Mouse (Mus musculus): ENCODE measurements at regions not wholly inside any gene's neighbourhood (a gene's known extent, or its start where the extent isn't known, plus 50 kb on each side); places are given as distances from the start of the nearest gene placed in this dataset.

- Histone ChIP-seq H3K4me1 (ENCODE audit: control insufficient read depth, insufficient read depth, low read length) (peaks cover under 1% of the 10 kb centered on the region; the same call in 1 of the 2 replicates), H3K4me2 (replicated peaks; ENCODE audit: low read depth, low read length, severe bottlenecking) (no peak overlapping the region), H3K27ac (replicated peaks; ENCODE audit: low read depth, low read length) (no peak overlapping the region), H3K27me3 (ENCODE audit: control insufficient read depth, insufficient read depth, low read length) (no peaks in the 10 kb centered on the region), H3K9me3 (ENCODE audit: control insufficient read depth, low read length) (no peaks in the 10 kb centered on the region), H3K36me3 (ENCODE audit: control insufficient read depth, insufficient read depth, low read length) (no peaks in the 10 kb centered on the region), H3K9ac (ENCODE audit: low read depth, low read length, severe bottlenecking) (no peak overlapping the region), H3K4me3 (replicated peaks; ENCODE audit: low read length) (no peak overlapping the region)
- no peak for TF ChIP-seq POLR2A (IDR thresholded peaks at IDR 0.05; ENCODE audit: borderline replicate concordance, extremely low read depth, insufficient read depth, insufficient read length)
- DNase-seq (ENCODE audit: low spot score) = no peak
- 89% methylated on average over 2 of the region's 2 CpGs for WGBS
- no peak for ATAC-seq (ENCODE audit: low FRiP score, low read depth)
Observed at GRCm38 (mm10) chr8:64323985-64324384, 117.9 kb upstream of the Tll1 start.

- H3K9me3 ChIP-seq (ENCODE audit: control insufficient read depth, low read length) = no peaks in the 10 kb centered on the region
- WGBS = 84% methylated on average over 4 of the region's 4 CpGs
Observed at GRCm38 (mm10) chr8:64320343-64320742, 114.3 kb upstream of the Tll1 start.

GRCm38 (mm10) chr8:64319220-64319820 is 113.2 kb upstream of the Tll1 start:
- ATAC-seq (ENCODE audit: low FRiP score, low read depth) (no peak), DNase-seq (ENCODE audit: low spot score) (no peak)
- Histone ChIP-seq H3K4me2 (replicated peaks; ENCODE audit: low read depth, low read length, severe bottlenecking) (no peak overlapping the region), H3K4me1 (ENCODE audit: control insufficient read depth, insufficient read depth, low read length) (peaks cover 8% of the 10 kb centered on the region), H3K27me3 (ENCODE audit: control insufficient read depth, insufficient read depth, low read length) (no peaks in the 10 kb centered on the region), H3K36me3 (ENCODE audit: control insufficient read depth, insufficient read depth, low read length) (no peaks in the 10 kb centered on the region), H3K9ac (ENCODE audit: low read depth, low read length, severe bottlenecking) (no peak overlapping the region), H3K9me3 (ENCODE audit: control insufficient read depth, low read length) (no peaks in the 10 kb centered on the region), H3K27ac (replicated peaks; ENCODE audit: low read depth, low read length) (no peak overlapping the region), H3K4me3 (replicated peaks; ENCODE audit: low read length) (no peak overlapping the region)
- no peak for TF ChIP-seq POLR2A (IDR thresholded peaks at IDR 0.05; ENCODE audit: borderline replicate concordance, extremely low read depth, insufficient read depth, insufficient read length)
- WGBS = 47% methylated on average over 6 of the region's 6 CpGs

More at GRCm38 (mm10) chr8:64320343-64320742, 114.3 kb upstream of the Tll1 start:
- Histone ChIP-seq H3K27me3 (ENCODE audit: control insufficient read depth, insufficient read depth, low read length) (no peaks in the 10 kb centered on the region), H3K27ac (replicated peaks; ENCODE audit: low read depth, low read length) (no peak overlapping the region), H3K4me2 (replicated peaks; ENCODE audit: low read depth, low read length, severe bottlenecking) (no peak overlapping the region), H3K36me3 (ENCODE audit: control insufficient read depth, insufficient read depth, low read length) (no peaks in the 10 kb centered on the region), H3K9ac (ENCODE audit: low read depth, low read length, severe bottlenecking) (no peak overlapping the region), H3K4me1 (ENCODE audit: control insufficient read depth, insufficient read depth, low read length) (peaks cover 8% of the 10 kb centered on the region), H3K4me3 (replicated peaks; ENCODE audit: low read length) (no peak overlapping the region)
- ATAC-seq (ENCODE audit: low FRiP score, low read depth) (no peak), DNase-seq (ENCODE audit: low spot score) (no peak)
- no peak for TF ChIP-seq POLR2A (IDR thresholded peaks at IDR 0.05; ENCODE audit: borderline replicate concordance, extremely low read depth, insufficient read depth, insufficient read length)

- DNase-seq (ENCODE audit: low spot score) (peak; percentile 17), ATAC-seq (ENCODE audit: low FRiP score, low read depth) (peak; percentile 74)
- no peaks in the 10 kb centered on the region for H3K27me3 ChIP-seq (ENCODE audit: control insufficient read depth, insufficient read depth, low read length)
- H3K27ac ChIP-seq (replicated peaks; ENCODE audit: low read depth, low read length) = no peak overlapping the region
- no peak overlapping the region for H3K4me3 ChIP-seq (replicated peaks; ENCODE audit: low read length)
- 22% methylated on average over 10 of the region's 10 CpGs for WGBS
- H3K9ac ChIP-seq (ENCODE audit: low read depth, low read length, severe bottlenecking) = no peak overlapping the region
- H3K36me3 ChIP-seq (ENCODE audit: control insufficient read depth, insufficient read depth, low read length) = no peaks in the 10 kb centered on the region
- TF ChIP-seq POLR2A (IDR thresholded peaks at IDR 0.05; ENCODE audit: borderline replicate concordance, extremely low read depth, insufficient read depth, insufficient read length) = no peak
- 0 out of 2 replicates have a peak, but pooled peaks cover 2% of the 10 kb centered on the region for H3K9me3 ChIP-seq (ENCODE audit: control insufficient read depth, low read length)
- peaks cover 8% of the 10 kb centered on the region for H3K4me1 ChIP-seq (ENCODE audit: control insufficient read depth, insufficient read depth, low read length)
- H3K4me2 ChIP-seq (replicated peaks; ENCODE audit: low read depth, low read length, severe bottlenecking) = 0 out of 2 replicates have a peak overlapping the region, but pooled peaks have one; percentile 3
Observed at GRCm38 (mm10) chr8:64318524-64319219, 112.6 kb upstream of the Tll1 start.

GRCm38 (mm10) chr8:64317815-64318214 is 111.7 kb upstream of the Tll1 start:
- Histone ChIP-seq H3K27ac (replicated peaks; ENCODE audit: low read depth, low read length) (no peak overlapping the region), H3K9ac (ENCODE audit: low read depth, low read length, severe bottlenecking) (no peak overlapping the region), H3K9me3 (ENCODE audit: control insufficient read depth, low read length) (0 out of 2 replicates have a peak, but pooled peaks cover 4% of the 10 kb centered on the region), H3K36me3 (ENCODE audit: control insufficient read depth, insufficient read depth, low read length) (no peaks in the 10 kb centered on the region), H3K4me3 (replicated peaks; ENCODE audit: low read length) (no peak overlapping the region), H3K4me1 (ENCODE audit: control insufficient read depth, insufficient read depth, low read length) (peaks cover 8% of the 10 kb centered on the region), H3K27me3 (ENCODE audit: control insufficient read depth, insufficient read depth, low read length) (no peaks in the 10 kb centered on the region), H3K4me2 (replicated peaks; ENCODE audit: low read depth, low read length, severe bottlenecking) (no peak overlapping the region)
- ATAC-seq (ENCODE audit: low FRiP score, low read depth) = no peak
- no peak for DNase-seq (ENCODE audit: low spot score)
- TF ChIP-seq POLR2A (IDR thresholded peaks at IDR 0.05; ENCODE audit: borderline replicate concordance, extremely low read depth, insufficient read depth, insufficient read length) = no peak
